Mouse (Mus musculus) myocyte (in vitro differentiated cells): ENCODE data around the gene Krt9.

Source experiments
- MAX ChIP-seq: IDR thresholded peaks from one replicate; pipeline ENCODE4 v1.6.1; 2011; ENCODE audit warnings: low read depth, mild to moderate bottlenecking, control low read depth
- POLR2A ChIP-seq: IDR thresholded peaks from one replicate; pipeline ENCODE4 v1.6.1; 2011; ENCODE audit warnings: low read depth, mild to moderate bottlenecking, control low read depth, moderate library complexity; ENCODE audit not compliant: insufficient read length
- POLR2AphosphoS2 ChIP-seq: IDR thresholded peaks from one replicate; pipeline ENCODE4 v1.6.1; 2011; ENCODE audit warnings: low read depth, control low read depth; ENCODE audit not compliant: insufficient read length

GRCm38 (mm10) chr11:100145104-100145503 is 47.9 kb downstream of the Krt9 start:
- no peak for TF ChIP-seq POLR2A
- TF ChIP-seq POLR2AphosphoS2 = no peak
- TF ChIP-seq MAX = no peak
